Mouse (Mus musculus): ENCODE results near the gene Polr2i. TPM values are rescaled to one million over a fixed set of nuclear protein-coding genes. Genes with fewer than 3 reads are reported as not detected.
"Not testable (repeated sequence)": the region's sequence is repeated elsewhere in the genome, so short reads cannot be mapped to it uniquely, and the experiment has no call there.

Gene Polr2i
- polyA plus RNA-seq, 1 experiment from 2014 or later, result 155 TPM

GRCm38 (mm10) chr7:30206364-30206763, 25.4 kb upstream of the Polr2i start:
- not testable (repeated sequence) for H3K27me3 ChIP-seq; H3K4me3 ChIP-seq (replicated peaks); H3K27ac ChIP-seq (replicated peaks); H3K36me3 ChIP-seq; H3K4me1 ChIP-seq; H3K9ac ChIP-seq; H3K4me2 ChIP-seq (replicated peaks); ATAC-seq (ENCODE audit: insufficient number of reproducible peaks, low FRiP score, low TSS enrichment, low read depth); H3K9me3 ChIP-seq (replicated peaks)
- 49% methylated on average over 5 of the region's 5 CpGs for WGBS

GRCm38 (mm10) chr7:30211025-30211424, 20.7 kb upstream of the Polr2i start:
- no peak overlapping the region for H3K27ac ChIP-seq (replicated peaks)
- WGBS, result 21% methylated on average over 4 of the region's 4 CpGs
- ATAC-seq (ENCODE audit: insufficient number of reproducible peaks, low FRiP score, low TSS enrichment, low read depth), result no peak

GRCm38 (mm10) chr7:30213881-30214280, 17.9 kb upstream of the Polr2i start:
- Histone ChIP-seq H3K9ac (no peak overlapping the region), H3K4me3 (replicated peaks) (no peak overlapping the region), H3K9me3 (replicated peaks) (no peaks in the 10 kb centered on the region), H3K27me3 (no peaks in the 10 kb centered on the region), H3K4me1 (peaks cover 9% of the 10 kb centered on the region), H3K27ac (replicated peaks) (no peak overlapping the region), H3K4me2 (replicated peaks) (no peak overlapping the region), H3K36me3 (no peaks in the 10 kb centered on the region)
- ATAC-seq (ENCODE audit: insufficient number of reproducible peaks, low FRiP score, low TSS enrichment, low read depth), result no peak
- 91% methylated on average over 3 of the region's 3 CpGs for WGBS

More at GRCm38 (mm10) chr7:30211025-30211424, 20.7 kb upstream of the Polr2i start:
- H3K36me3 ChIP-seq, result no peaks in the 10 kb centered on the region
- H3K9ac ChIP-seq, result no peak overlapping the region
- no peak overlapping the region for H3K4me3 ChIP-seq (replicated peaks)
- H3K27me3 ChIP-seq, result no peaks in the 10 kb centered on the region
- no peak overlapping the region for H3K4me2 ChIP-seq (replicated peaks)
- H3K4me1 ChIP-seq, result no peaks in the 10 kb centered on the region
- no peaks in the 10 kb centered on the region for H3K9me3 ChIP-seq (replicated peaks)

GRCm38 (mm10) chr7:30215875-30216274, 15.9 kb upstream of the Polr2i start:
- H3K9ac ChIP-seq, result no peak overlapping the region
- H3K4me1 ChIP-seq, result peaks cover 19% of the 10 kb centered on the region
- H3K27ac ChIP-seq (replicated peaks), result no peak overlapping the region
- ATAC-seq (ENCODE audit: insufficient number of reproducible peaks, low FRiP score, low TSS enrichment, low read depth), result no peak
- 90% methylated on average over 3 of the region's 3 CpGs for WGBS
- no peaks in the 10 kb centered on the region for H3K9me3 ChIP-seq (replicated peaks)
- no peak overlapping the region for H3K4me3 ChIP-seq (replicated peaks)
- H3K36me3 ChIP-seq, result no peaks in the 10 kb centered on the region
- no peak overlapping the region for H3K4me2 ChIP-seq (replicated peaks)
- no peaks in the 10 kb centered on the region for H3K27me3 ChIP-seq

GRCm38 (mm10) chr7:30216723-30217151, 15.0 kb upstream of the Polr2i start:
- H3K4me2 ChIP-seq (replicated peaks), result peak overlapping the region; percentile 50
- H3K27ac ChIP-seq (replicated peaks), result no peak overlapping the region
- 2% methylated on average over 15 of the region's 16 CpGs for WGBS
- peaks cover 19% of the 10 kb centered on the region for H3K4me1 ChIP-seq
- peak overlapping the region; percentile 27; the same call in 1 of the 2 replicates for H3K4me3 ChIP-seq (replicated peaks)
- no peaks in the 10 kb centered on the region for H3K27me3 ChIP-seq
- peak; percentile 76; the same call in 1 of the 2 replicates for ATAC-seq (ENCODE audit: insufficient number of reproducible peaks, low FRiP score, low TSS enrichment, low read depth)
- no peaks in the 10 kb centered on the region for H3K9me3 ChIP-seq (replicated peaks)
- H3K36me3 ChIP-seq, result no peaks in the 10 kb centered on the region
- no peak overlapping the region for H3K9ac ChIP-seq

- no peak for ATAC-seq (ENCODE audit: insufficient number of reproducible peaks, low FRiP score, low TSS enrichment, low read depth)
- no peaks in the 10 kb centered on the region for H3K9me3 ChIP-seq (replicated peaks)
- 72% methylated on average over 2 of the region's 2 CpGs for WGBS
Measured at GRCm38 (mm10) chr7:30217277-30217676, 14.5 kb upstream of the Polr2i start.

GRCm38 (mm10) chr7:30219293-30220007, 12.3 kb upstream of the Polr2i start:
- Histone ChIP-seq H3K27ac (replicated peaks) (peak overlapping the region; percentile 66; the same call in 1 of the 2 replicates), H3K9me3 (replicated peaks) (no peaks in the 10 kb centered on the region), H3K4me3 (replicated peaks) (peak overlapping the region; percentile 49), H3K4me1 (peaks cover 19% of the 10 kb centered on the region), H3K36me3 (peaks cover 18% of the 10 kb centered on the region), H3K9ac (peak overlapping the region; percentile 7; the same call in 1 of the 2 replicates), H3K4me2 (replicated peaks) (peak overlapping the region; percentile 79), H3K27me3 (no peaks in the 10 kb centered on the region)
- WGBS, result 4% methylated on average over 16 of the region's 16 CpGs
- ATAC-seq (ENCODE audit: insufficient number of reproducible peaks, low FRiP score, low TSS enrichment, low read depth), result peak; percentile 44; the same call in 1 of the 2 replicates

More at GRCm38 (mm10) chr7:30217277-30217676, 14.5 kb upstream of the Polr2i start:
- H3K27ac ChIP-seq (replicated peaks), result no peak overlapping the region
- no peak overlapping the region for H3K4me2 ChIP-seq (replicated peaks)
- H3K9ac ChIP-seq, result no peak overlapping the region
- H3K4me1 ChIP-seq, result peaks cover 19% of the 10 kb centered on the region
- no peaks in the 10 kb centered on the region for H3K27me3 ChIP-seq
- no peaks in the 10 kb centered on the region for H3K36me3 ChIP-seq
- H3K4me3 ChIP-seq (replicated peaks), result no peak overlapping the region

GRCm38 (mm10) chr7:30220008-30220356, 11.8 kb upstream of the Polr2i start:
- peaks cover 19% of the 10 kb centered on the region for H3K4me1 ChIP-seq
- ATAC-seq (ENCODE audit: insufficient number of reproducible peaks, low FRiP score, low TSS enrichment, low read depth), result no peak

GRCm38 (mm10) chr7:30221433-30221832, 10.3 kb upstream of the Polr2i start:
- no peak for ATAC-seq (ENCODE audit: insufficient number of reproducible peaks, low FRiP score, low TSS enrichment, low read depth)
- 73% methylated on average over 3 of the region's 3 CpGs for WGBS

More at GRCm38 (mm10) chr7:30220008-30220356, 11.8 kb upstream of the Polr2i start:
- 16% methylated on average over 11 of the region's 11 CpGs for WGBS
- peak overlapping the region; percentile 49 for H3K4me3 ChIP-seq (replicated peaks)
- no peak overlapping the region for H3K9ac ChIP-seq
- H3K9me3 ChIP-seq (replicated peaks), result no peaks in the 10 kb centered on the region
- peak overlapping the region; percentile 79 for H3K4me2 ChIP-seq (replicated peaks)
- H3K27ac ChIP-seq (replicated peaks), result peak overlapping the region; percentile 60; the same call in 1 of the 2 replicates
- H3K27me3 ChIP-seq, result no peaks in the 10 kb centered on the region
- H3K36me3 ChIP-seq, result peaks cover 22% of the 10 kb centered on the region

GRCm38 (mm10) chr7:30222205-30222604, 9.5 kb upstream of the Polr2i start:
- WGBS, result 86% methylated on average over 5 of the region's 5 CpGs
- Histone ChIP-seq H3K9me3 (replicated peaks) (no peaks in the 10 kb centered on the region), H3K4me3 (replicated peaks) (no peak overlapping the region), H3K4me2 (replicated peaks) (no peak overlapping the region), H3K36me3 (peaks cover 43% of the 10 kb centered on the region), H3K27me3 (no peaks in the 10 kb centered on the region), H3K4me1 (peaks cover 11% of the 10 kb centered on the region), H3K9ac (no peak overlapping the region), H3K27ac (replicated peaks) (no peak overlapping the region)
- ATAC-seq (ENCODE audit: insufficient number of reproducible peaks, low FRiP score, low TSS enrichment, low read depth), result no peak

More at GRCm38 (mm10) chr7:30221433-30221832, 10.3 kb upstream of the Polr2i start:
- no peaks in the 10 kb centered on the region for H3K27me3 ChIP-seq
- H3K36me3 ChIP-seq, result peaks cover 35% of the 10 kb centered on the region
- peaks cover 18% of the 10 kb centered on the region for H3K4me1 ChIP-seq
- no peak overlapping the region for H3K27ac ChIP-seq (replicated peaks)
- no peaks in the 10 kb centered on the region for H3K9me3 ChIP-seq (replicated peaks)
- no peak overlapping the region for H3K4me3 ChIP-seq (replicated peaks)
- no peak overlapping the region for H3K9ac ChIP-seq
- H3K4me2 ChIP-seq (replicated peaks), result no peak overlapping the region

- Histone ChIP-seq H3K4me2 (replicated peaks) (no peak overlapping the region), H3K9me3 (replicated peaks) (no peaks in the 10 kb centered on the region), H3K4me1 (peaks cover 7% of the 10 kb centered on the region), H3K36me3 (peaks cover 57% of the 10 kb centered on the region), H3K9ac (no peak overlapping the region), H3K27ac (replicated peaks) (no peak overlapping the region), H3K27me3 (no peaks in the 10 kb centered on the region), H3K4me3 (replicated peaks) (no peak overlapping the region)
- 88% methylated on average over 12 of the region's 12 CpGs for WGBS
- ATAC-seq (ENCODE audit: insufficient number of reproducible peaks, low FRiP score, low TSS enrichment, low read depth), result no peak
Measured at GRCm38 (mm10) chr7:30224206-30224605, 7.5 kb upstream of the Polr2i start.

- no peak overlapping the region for H3K27ac ChIP-seq (replicated peaks)
- H3K27me3 ChIP-seq, result no peaks in the 10 kb centered on the region
- peak overlapping the region; percentile 82 for H3K4me3 ChIP-seq (replicated peaks)
- peaks cover 41% of the 10 kb centered on the region for H3K36me3 ChIP-seq
- under 1% methylated on average over 16 of the region's 16 CpGs for WGBS
- H3K4me1 ChIP-seq, result peaks cover 23% of the 10 kb centered on the region
- H3K9me3 ChIP-seq (replicated peaks), result no peaks in the 10 kb centered on the region
- peak overlapping the region; percentile 70 for H3K9ac ChIP-seq
- ATAC-seq (ENCODE audit: insufficient number of reproducible peaks, low FRiP score, low TSS enrichment, low read depth), result no peak
- H3K4me2 ChIP-seq (replicated peaks), result peak overlapping the region; percentile 79
Measured at GRCm38 (mm10) chr7:30231328-30231668, 450 bp upstream of the Polr2i start.
